Mouse (Mus musculus): ENCODE results near the gene Camsap1.

Camsap1 gene

GRCm38 (mm10) chr2:25923799-25924198, 59.3 kb downstream of the Camsap1 start:
- POLR2A ChIA-PET, result interaction anchor here in 1 of 4 experiments (1.4 kb wide), 1 partner anchor 60 kb away, joined by 5 read pairs; the partner anchor contains the start of gene Camsap1
- CTCF ChIA-PET, result interaction anchor here in 1 of 4 experiments (1.0 to 1.3 kb wide), 2 partner anchors 8 to 229 kb away, joined by 3 read pairs; no protein-coding TSS in a partner anchor

GRCm38 (mm10) chr2:25919972-25920371, 63.1 kb downstream of the Camsap1 start:
- POLR2A ChIA-PET, result interaction anchor here in 2 of 4 experiments (0.5 to 1.3 kb wide), 6 partner anchors 11 to 344 kb away, joined by 3 to 5 read pairs (median 3); partner anchors contain the start of gene Sohlh1 (in 1 of the 2)
- CTCF ChIA-PET, result interaction anchor here in 2 of 4 experiments (1.2 to 1.3 kb wide), 2 partner anchors 12 kb away, joined by 4 to 6 read pairs; no protein-coding TSS in a partner anchor

- POLR2A ChIA-PET, result interaction anchor here in 1 of 4 experiments (1.3 to 1.9 kb wide), 2 partner anchors 14 to 351 kb away, joined by 3 to 7 read pairs; no protein-coding TSS in a partner anchor
- CTCF ChIA-PET, result interaction anchor here in 2 of 4 experiments (0.7 to 1.1 kb wide), 2 partner anchors 13 kb away, joined by 3 to 6 read pairs; no protein-coding TSS in a partner anchor
Observed at GRCm38 (mm10) chr2:25918408-25918807, 64.7 kb downstream of the Camsap1 start.

- ChIA-PET CTCF (interaction anchor here in 3 of 4 experiments (0.7 kb wide), 3 partner anchors 17 to 277 kb away, joined by 3 to 13 read pairs (median 5); no protein-coding TSS in a partner anchor), POLR2A (no interaction called here)
Observed at GRCm38 (mm10) chr2:25914821-25915220, 68.3 kb downstream of the Camsap1 start.

- ChIA-PET CTCF (interaction anchor here in 2 of 4 experiments (1.0 to 2.6 kb wide), 4 partner anchors 17 to 226 kb away, joined by 3 to 11 read pairs (median 6); no protein-coding TSS in a partner anchor), POLR2A (interaction anchor here in 1 of 4 experiments (0.9 kb wide), 1 partner anchor 225 kb away, joined by 3 read pairs; no protein-coding TSS in a partner anchor)
Observed at GRCm38 (mm10) chr2:25914201-25914600, 68.9 kb downstream of the Camsap1 start.

GRCm38 (mm10) chr2:25913247-25913646, 69.8 kb downstream of the Camsap1 start:
- POLR2A ChIA-PET, result interaction anchor here in 1 of 4 experiments (0.6 kb wide), 2 partner anchors 28 to 47 kb away, joined by 3 read pairs; no protein-coding TSS in a partner anchor

GRCm38 (mm10) chr2:25909872-25910271, 73.2 kb downstream of the Camsap1 start:
- POLR2A ChIA-PET, result no interaction called here
- CTCF ChIA-PET, result interaction anchor here in 1 of 4 experiments (1.2 kb wide), 1 partner anchor 22 kb away, joined by 3 read pairs; no protein-coding TSS in a partner anchor

More at GRCm38 (mm10) chr2:25913247-25913646, 69.8 kb downstream of the Camsap1 start:
- CTCF ChIA-PET, result interaction anchor here in 2 of 4 experiments (1.0 to 2.6 kb wide), 5 partner anchors 18 to 227 kb away, joined by 3 to 11 read pairs (median 5); no protein-coding TSS in a partner anchor

- ChIA-PET POLR2A (no interaction called here), CTCF (interaction anchor here in 1 of 4 experiments (1.6 kb wide), 1 partner anchor 33 kb away, joined by 4 read pairs; no protein-coding TSS in a partner anchor)
Observed at GRCm38 (mm10) chr2:25898970-25899369, 84.1 kb downstream of the Camsap1 start.

GRCm38 (mm10) chr2:25892440-25892839, 90.6 kb downstream of the Camsap1 start:
- ChIA-PET POLR2A (no interaction called here), CTCF (interaction anchor here in 2 of 4 experiments (1.0 to 1.1 kb wide), 2 partner anchors 56 to 75 kb away, joined by 3 read pairs; no protein-coding TSS in a partner anchor)

- POLR2A ChIA-PET, result no interaction called here
- CTCF ChIA-PET, result interaction anchor here in 3 of 4 experiments (0.6 to 2.0 kb wide), 12 partner anchors 13 to 723 kb away, joined by 3 to 8 read pairs (median 4); partner anchors contain the start of gene Camsap1 (in 1 of the 3)
Observed at GRCm38 (mm10) chr2:25888144-25888543, 94.9 kb downstream of the Camsap1 start.

GRCm38 (mm10) chr2:25887226-25887625, 95.9 kb downstream of the Camsap1 start:
- POLR2A ChIA-PET, result no interaction called here
- CTCF ChIA-PET, result interaction anchor here in 2 of 4 experiments (1.1 to 2.0 kb wide), 6 partner anchors 14 to 223 kb away, joined by 3 to 8 read pairs (median 6); partner anchors contain the start of gene Camsap1 (in 1 of the 2)

- ChIA-PET CTCF (interaction anchor here in 3 of 4 experiments (0.6 to 1.2 kb wide), 4 partner anchors 49 to 524 kb away, joined by 3 to 9 read pairs (median 4); no protein-coding TSS in a partner anchor), POLR2A (interaction anchor here in 1 of 4 experiments (0.5 to 0.6 kb wide), 2 partner anchors 135 to 1002 kb away, joined by 3 read pairs; no protein-coding TSS in a partner anchor)
Observed at GRCm38 (mm10) chr2:25884756-25885155, 98.3 kb downstream of the Camsap1 start.

GRCm38 (mm10) chr2:25882276-25882675, 100.8 kb downstream of the Camsap1 start:
- POLR2A ChIA-PET, result no interaction called here
- CTCF ChIA-PET, result no interaction called here

- CTCF ChIA-PET, result no interaction called here
- POLR2A ChIA-PET, result interaction anchor here in 3 of 4 experiments (0.5 to 2.3 kb wide), 4 partner anchors 11 to 31 kb away, joined by 3 to 8 read pairs (median 3); partner anchors contain the start of gene Kcnt1 (in 1 of the 3)
Observed at GRCm38 (mm10) chr2:25879061-25879460, 104.0 kb downstream of the Camsap1 start.

- ChIA-PET POLR2A (interaction anchor here in 3 of 4 experiments (0.9 to 2.3 kb wide), 3 partner anchors 10 to 15 kb away, joined by 3 to 8 read pairs (median 3); partner anchors contain the start of gene Kcnt1 (in 1 of the 3)), CTCF (interaction anchor here in 1 of 4 experiments (1.9 kb wide), 1 partner anchor 42 kb away, joined by 7 read pairs; no protein-coding TSS in a partner anchor)
Observed at GRCm38 (mm10) chr2:25878516-25878915, 104.6 kb downstream of the Camsap1 start.

GRCm38 (mm10) chr2:25877736-25878268, 105.3 kb downstream of the Camsap1 start:
- ChIA-PET POLR2A (interaction anchor here in 3 of 4 experiments (1.1 to 2.3 kb wide), 3 partner anchors 9 to 98 kb away, joined by 3 to 8 read pairs (median 3); partner anchors contain the start of gene Kcnt1 (in 1 of the 3)), CTCF (interaction anchor here in 3 of 4 experiments (0.7 to 1.9 kb wide), 3 partner anchors 42 to 177 kb away, joined by 3 to 7 read pairs (median 3); no protein-coding TSS in a partner anchor)

GRCm38 (mm10) chr2:25877250-25877735, 105.8 kb downstream of the Camsap1 start:
- POLR2A ChIA-PET, result interaction anchor here in 2 of 4 experiments (1.1 to 2.3 kb wide), 2 partner anchors 14 to 99 kb away, joined by 3 to 8 read pairs; partner anchors contain the start of gene Kcnt1 (in 1 of the 2)
- CTCF ChIA-PET, result interaction anchor here in 3 of 4 experiments (0.7 to 1.9 kb wide), 3 partner anchors 41 to 178 kb away, joined by 3 to 7 read pairs (median 3); no protein-coding TSS in a partner anchor

Data from embryonic stem cell, embryonic (primary cell).